Mouse (Mus musculus) myocyte (in vitro differentiated cells): Measurements from ENCODE around the gene Olfr979.

Source experiments
- CEBPB ChIP-seq: IDR thresholded peaks from 2 replicates; pipeline ENCODE4 v1.6.1; 2011; ENCODE audit warnings: mild to moderate bottlenecking, moderate library complexity; ENCODE audit not compliant: poor library complexity, insufficient read depth, severe bottlenecking
- E2F4 ChIP-seq: IDR thresholded peaks from one replicate; pipeline ENCODE4 v1.6.1; 2011; ENCODE audit warnings: mild to moderate bottlenecking, control low read depth, moderate library complexity; ENCODE audit not compliant: insufficient read depth
- MAX ChIP-seq: IDR thresholded peaks from one replicate; pipeline ENCODE4 v1.6.1; 2011; ENCODE audit warnings: low read depth, mild to moderate bottlenecking, control low read depth
- MYOD1 ChIP-seq, 3 experiments: IDR thresholded peaks; one replicate each; pipeline ENCODE4 v1.6.1; 2011; ENCODE audit warnings: control low read depth in 2 of 3, low read depth in 2 of 3, mild to moderate bottlenecking in 2 of 3, moderate library complexity in 1 of 3; ENCODE audit not compliant: insufficient read length in 2 of 3, control insufficient read depth in 1 of 3
- MYOG ChIP-seq, 3 experiments: IDR thresholded peaks; one replicate each; pipeline ENCODE4 v1.6.1; 2011; ENCODE audit warnings: control low read depth in 2 of 3, low read depth in 2 of 3, mild to moderate bottlenecking in 2 of 3; ENCODE audit not compliant: insufficient read length in 2 of 3, control insufficient read depth in 1 of 3, insufficient read depth in 1 of 3
- POLR2A ChIP-seq: IDR thresholded peaks from one replicate; pipeline ENCODE4 v1.6.1; 2011; ENCODE audit warnings: low read depth, mild to moderate bottlenecking, control low read depth, moderate library complexity; ENCODE audit not compliant: insufficient read length
- POLR2AphosphoS2 ChIP-seq: IDR thresholded peaks from one replicate; pipeline ENCODE4 v1.6.1; 2011; ENCODE audit warnings: low read depth, control low read depth; ENCODE audit not compliant: insufficient read length
- REST ChIP-seq: IDR thresholded peaks from one replicate; pipeline ENCODE4 v1.6.1; 2011; ENCODE audit warnings: mild to moderate bottlenecking, control low read depth, moderate library complexity; ENCODE audit not compliant: insufficient read depth, insufficient read length
- SRF ChIP-seq: IDR thresholded peaks from one replicate; pipeline ENCODE4 v1.6.1; 2011; ENCODE audit warnings: low read depth; ENCODE audit not compliant: control insufficient read depth, insufficient read length
- TCF12 ChIP-seq: IDR thresholded peaks from one replicate; pipeline ENCODE4 v1.6.1; 2011; ENCODE audit warnings: mild to moderate bottlenecking, control low read depth; ENCODE audit not compliant: poor library complexity, insufficient read depth, severe bottlenecking
- TCF3 ChIP-seq: IDR thresholded peaks from one replicate; pipeline ENCODE4 v1.6.1; 2011; ENCODE audit warnings: low read depth, control low read depth; ENCODE audit not compliant: insufficient read length
- USF1 ChIP-seq: IDR thresholded peaks from one replicate; pipeline ENCODE4 v1.6.1; 2011; ENCODE audit warnings: low read depth, mild to moderate bottlenecking, control low read depth, moderate library complexity

DNA sequence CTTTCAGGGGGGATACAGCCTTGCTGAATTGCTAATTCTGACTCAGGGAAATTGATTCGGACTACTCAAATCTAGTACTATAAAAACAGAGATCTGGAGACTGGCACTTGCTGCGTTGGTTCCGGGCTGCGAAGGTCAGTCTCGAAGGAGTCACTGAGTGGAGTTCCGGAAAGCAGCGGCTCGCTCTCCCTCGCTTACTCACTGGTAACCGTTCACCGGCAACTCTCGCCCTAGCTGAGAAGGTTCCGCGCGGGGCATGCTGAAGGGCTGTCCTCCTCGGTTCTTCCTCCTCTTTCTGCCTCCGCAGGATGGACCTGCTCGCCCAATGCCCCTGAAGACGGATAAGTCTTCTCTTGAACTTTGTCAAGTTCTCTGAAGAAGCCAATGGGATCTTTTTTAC is 46.9 kb upstream of the Olfr979 start:
- no peak for TF ChIP-seq POLR2AphosphoS2
- TF ChIP-seq POLR2A: no peak
- no peak for TF ChIP-seq USF1
- no peak for TF ChIP-seq E2F4
- no peak for TF ChIP-seq TCF12
- TF ChIP-seq MYOD1 (IDR thresholded peaks at IDR 0.05; ENCODE audit: control insufficient read depth in 1 of 3, insufficient read length in 2 of 3, low read depth in 2 of 3): no peak
- no peak for TF ChIP-seq MYOG (IDR thresholded peaks at IDR 0.05; ENCODE audit: control insufficient read depth in 1 of 3, insufficient read depth in 1 of 3, insufficient read length in 2 of 3, low read depth in 2 of 3)
- TF ChIP-seq MAX: no peak
- TF ChIP-seq CEBPB: no peak
- TF ChIP-seq REST: no peak
- no peak for TF ChIP-seq TCF3
- TF ChIP-seq SRF: no peak
